Mouse (Mus musculus): ENCODE data around the gene Dusp12. TPM values are rescaled to one million over a fixed set of nuclear protein-coding genes. Genes with fewer than 3 reads are reported as not detected.
A peak's percentile ranks its signal among the peaks of the same experiment; 100 is the strongest.

Gene Dusp12
- polyA plus RNA-seq, 1 experiment from 2014 or later: 84.6 TPM

GRCm38 (mm10) chr1:170867691-170868105 lies 17.6 kb downstream of the Dusp12 start, which contains the start of gene Atf6:
Gene Atf6 (minus strand): TSS chr1:170867771.
- peak; percentile 74 for ATAC-seq
- no peaks in the 10 kb centered on the region for H3K9me3 ChIP-seq (ENCODE audit: control insufficient read depth, low read length)
- under 1% methylated on average over 25 of the region's 25 CpGs for WGBS
- H3K27me3 ChIP-seq (replicated peaks; ENCODE audit: control insufficient read depth, insufficient read depth, low read length): no peaks in the 10 kb centered on the region
- no peaks in the 10 kb centered on the region; the same call in 1 of the 2 replicates for H3K36me3 ChIP-seq (ENCODE audit: control insufficient read depth, insufficient read depth, low read length)
- H3K27ac ChIP-seq (ENCODE audit: low read length): peak within 1 kb of the TSS; percentile 85
- peak within 1 kb of the TSS; percentile 92 for H3K4me3 ChIP-seq (ENCODE audit: low read length)
- H3K9ac ChIP-seq (ENCODE audit: low read depth, low read length): peak within 1 kb of the TSS; percentile 85
- peak within 1 kb of the TSS; percentile 77 for H3K4me2 ChIP-seq (ENCODE audit: low read depth, low read length)
- H3K4me1 ChIP-seq (ENCODE audit: control insufficient read depth, insufficient read depth, low read length): no peaks in the 10 kb centered on the region

GRCm38 (mm10) chr1:170866992-170867690 lies 18.2 kb downstream of the Dusp12 start:
- Histone ChIP-seq H3K36me3 (ENCODE audit: control insufficient read depth, insufficient read depth, low read length) (no peaks in the 10 kb centered on the region; the same call in 1 of the 2 replicates), H3K27ac (ENCODE audit: low read length) (peak overlapping the region; percentile 85), H3K9ac (ENCODE audit: low read depth, low read length) (peak overlapping the region; percentile 85), H3K27me3 (replicated peaks; ENCODE audit: control insufficient read depth, insufficient read depth, low read length) (no peaks in the 10 kb centered on the region), H3K4me1 (ENCODE audit: control insufficient read depth, insufficient read depth, low read length) (no peaks in the 10 kb centered on the region), H3K9me3 (ENCODE audit: control insufficient read depth, low read length) (no peaks in the 10 kb centered on the region), H3K4me2 (ENCODE audit: low read depth, low read length) (peak overlapping the region; percentile 77), H3K4me3 (ENCODE audit: low read length) (peak overlapping the region; percentile 92)
- ATAC-seq: peak; percentile 71
- WGBS: 1% methylated on average over 30 of the region's 30 CpGs

- no peaks in the 10 kb centered on the region for H3K9me3 ChIP-seq (ENCODE audit: control insufficient read depth, low read length)
- H3K4me2 ChIP-seq (ENCODE audit: low read depth, low read length): no peak overlapping the region
- H3K27me3 ChIP-seq (replicated peaks; ENCODE audit: control insufficient read depth, insufficient read depth, low read length): no peaks in the 10 kb centered on the region
- H3K9ac ChIP-seq (ENCODE audit: low read depth, low read length): no peak overlapping the region
- no peaks in the 10 kb centered on the region for H3K4me1 ChIP-seq (ENCODE audit: control insufficient read depth, insufficient read depth, low read length)
- H3K36me3 ChIP-seq (ENCODE audit: control insufficient read depth, insufficient read depth, low read length): no peaks in the 10 kb centered on the region
- ATAC-seq: no peak
- H3K27ac ChIP-seq (ENCODE audit: low read length): no peak overlapping the region
- no peak overlapping the region for H3K4me3 ChIP-seq (ENCODE audit: low read length)
- WGBS: 83% methylated on average over 5 of the region's 5 CpGs
Observed at GRCm38 (mm10) chr1:170865406-170865805, 19.9 kb downstream of the Dusp12 start.

GRCm38 (mm10) chr1:170864754-170865153 lies 20.6 kb downstream of the Dusp12 start:
- H3K27ac ChIP-seq (ENCODE audit: low read length): no peak overlapping the region
- no peaks in the 10 kb centered on the region for H3K9me3 ChIP-seq (ENCODE audit: control insufficient read depth, low read length)
- no peaks in the 10 kb centered on the region for H3K36me3 ChIP-seq (ENCODE audit: control insufficient read depth, insufficient read depth, low read length)
- ATAC-seq: no peak
- WGBS: 71% methylated on average over 3 of the region's 3 CpGs
- H3K4me2 ChIP-seq (ENCODE audit: low read depth, low read length): no peak overlapping the region
- H3K27me3 ChIP-seq (replicated peaks; ENCODE audit: control insufficient read depth, insufficient read depth, low read length): no peaks in the 10 kb centered on the region
- H3K9ac ChIP-seq (ENCODE audit: low read depth, low read length): no peak overlapping the region
- no peak overlapping the region for H3K4me3 ChIP-seq (ENCODE audit: low read length)
- no peaks in the 10 kb centered on the region for H3K4me1 ChIP-seq (ENCODE audit: control insufficient read depth, insufficient read depth, low read length)

GRCm38 (mm10) chr1:170864234-170864633 lies 21.1 kb downstream of the Dusp12 start:
- Histone ChIP-seq H3K4me1 (ENCODE audit: control insufficient read depth, insufficient read depth, low read length) (no peaks in the 10 kb centered on the region), H3K9ac (ENCODE audit: low read depth, low read length) (no peak overlapping the region), H3K4me3 (ENCODE audit: low read length) (no peak overlapping the region), H3K36me3 (ENCODE audit: control insufficient read depth, insufficient read depth, low read length) (no peaks in the 10 kb centered on the region), H3K9me3 (ENCODE audit: control insufficient read depth, low read length) (no peaks in the 10 kb centered on the region), H3K4me2 (ENCODE audit: low read depth, low read length) (no peak overlapping the region), H3K27ac (ENCODE audit: low read length) (no peak overlapping the region), H3K27me3 (replicated peaks; ENCODE audit: control insufficient read depth, insufficient read depth, low read length) (no peaks in the 10 kb centered on the region)
- no peak for ATAC-seq

GRCm38 (mm10) chr1:170863033-170863432 lies 22.3 kb downstream of the Dusp12 start:
- no peaks in the 10 kb centered on the region for H3K27me3 ChIP-seq (replicated peaks; ENCODE audit: control insufficient read depth, insufficient read depth, low read length)
- no peak overlapping the region for H3K4me2 ChIP-seq (ENCODE audit: low read depth, low read length)
- H3K9ac ChIP-seq (ENCODE audit: low read depth, low read length): no peak overlapping the region
- ATAC-seq: no peak
- H3K9me3 ChIP-seq (ENCODE audit: control insufficient read depth, low read length): no peaks in the 10 kb centered on the region
- no peak overlapping the region for H3K27ac ChIP-seq (ENCODE audit: low read length)
- no peaks in the 10 kb centered on the region for H3K36me3 ChIP-seq (ENCODE audit: control insufficient read depth, insufficient read depth, low read length)
- no peaks in the 10 kb centered on the region for H3K4me1 ChIP-seq (ENCODE audit: control insufficient read depth, insufficient read depth, low read length)
- H3K4me3 ChIP-seq (ENCODE audit: low read length): no peak overlapping the region
- WGBS: 61% methylated on average over 4 of the region's 4 CpGs

GRCm38 (mm10) chr1:170862435-170862717 lies 23.0 kb downstream of the Dusp12 start:
- Histone ChIP-seq H3K9me3 (ENCODE audit: control insufficient read depth, low read length) (no peaks in the 10 kb centered on the region), H3K4me3 (ENCODE audit: low read length) (no peak overlapping the region), H3K9ac (ENCODE audit: low read depth, low read length) (no peak overlapping the region), H3K4me2 (ENCODE audit: low read depth, low read length) (no peak overlapping the region), H3K36me3 (ENCODE audit: control insufficient read depth, insufficient read depth, low read length) (no peaks in the 10 kb centered on the region), H3K27me3 (replicated peaks; ENCODE audit: control insufficient read depth, insufficient read depth, low read length) (no peaks in the 10 kb centered on the region), H3K4me1 (ENCODE audit: control insufficient read depth, insufficient read depth, low read length) (no peaks in the 10 kb centered on the region), H3K27ac (ENCODE audit: low read length) (no peak overlapping the region)
- 56% methylated on average over 3 of the region's 3 CpGs for WGBS
- no peak for ATAC-seq

GRCm38 (mm10) chr1:170861671-170862434 lies 23.5 kb downstream of the Dusp12 start:
- no peaks in the 10 kb centered on the region for H3K9me3 ChIP-seq (ENCODE audit: control insufficient read depth, low read length)
- no peak overlapping the region for H3K4me3 ChIP-seq (ENCODE audit: low read length)
- no peak overlapping the region for H3K27ac ChIP-seq (ENCODE audit: low read length)
- H3K27me3 ChIP-seq (replicated peaks; ENCODE audit: control insufficient read depth, insufficient read depth, low read length): no peaks in the 10 kb centered on the region
- no peaks in the 10 kb centered on the region for H3K4me1 ChIP-seq (ENCODE audit: control insufficient read depth, insufficient read depth, low read length)
- no peak overlapping the region for H3K9ac ChIP-seq (ENCODE audit: low read depth, low read length)
- 60% methylated on average over 13 of the region's 13 CpGs for WGBS
- no peaks in the 10 kb centered on the region for H3K36me3 ChIP-seq (ENCODE audit: control insufficient read depth, insufficient read depth, low read length)
- H3K4me2 ChIP-seq (ENCODE audit: low read depth, low read length): no peak overlapping the region
- ATAC-seq: peak; percentile 41; the same call in 1 of the 2 replicates

- Histone ChIP-seq H3K27ac (ENCODE audit: low read length) (no peak overlapping the region), H3K4me3 (ENCODE audit: low read length) (no peak overlapping the region), H3K9me3 (ENCODE audit: control insufficient read depth, low read length) (no peaks in the 10 kb centered on the region), H3K9ac (ENCODE audit: low read depth, low read length) (no peak overlapping the region), H3K4me1 (ENCODE audit: control insufficient read depth, insufficient read depth, low read length) (no peaks in the 10 kb centered on the region), H3K27me3 (replicated peaks; ENCODE audit: control insufficient read depth, insufficient read depth, low read length) (no peaks in the 10 kb centered on the region), H3K36me3 (ENCODE audit: control insufficient read depth, insufficient read depth, low read length) (no peaks in the 10 kb centered on the region), H3K4me2 (ENCODE audit: low read depth, low read length) (no peak overlapping the region)
- no peak for ATAC-seq
- 88% methylated on average over 2 of the region's 2 CpGs for WGBS
Observed at GRCm38 (mm10) chr1:170858872-170859271, 26.5 kb downstream of the Dusp12 start.
